Mouse (Mus musculus): Measurements from ENCODE around the gene Med10. TPM values are rescaled to one million over a fixed set of nuclear protein-coding genes. Genes with fewer than 3 reads are reported as not detected.

Gene Med10
- polyA plus RNA-seq (2012; fragmentation: generic; extraction: Trizol) = 73.5 TPM
- long read RNA-seq, experiment 1, transcript Med10-201 (4 exons, 913 nt) = major isoform, 74 of 79 reads
- long read RNA-seq, experiment 1, partial matches to known transcripts = 2 of 79 reads
- long read RNA-seq, experiment 1, other reads (novel, unspliced or antisense) = 3 of 79 reads
- long read RNA-seq, experiment 2, transcript Med10-201 (4 exons, 913 nt) = major isoform, 26 of 31 reads
- long read RNA-seq, experiment 2, partial matches to known transcripts = 0 of 31 reads
- long read RNA-seq, experiment 2, other reads (novel, unspliced or antisense) = 2 of 31 reads

- Histone ChIP-seq H3K79me2 (ENCODE audit: control insufficient read depth, insufficient read depth) (no peaks in the 10 kb centered on the region), H3K79me3 (ENCODE audit: low read depth) (no peaks in the 10 kb centered on the region), H3ac (ENCODE audit: control insufficient read depth, insufficient read length, low read depth) (no peak within 1 kb of the TSS), H3K36me3 (ENCODE audit: control insufficient read depth, insufficient read depth) (no peaks in the 10 kb centered on the region), H3K4me3 (ENCODE audit: insufficient read depth, poor library complexity, severe bottlenecking) (no peak within 1 kb of the TSS), H3K27me3 (ENCODE audit: control insufficient read depth, insufficient read depth, insufficient read length) (peaks cover 8% of the 10 kb centered on the region)
- TF ChIP-seq MYOG (IDR thresholded peaks at IDR 0.05; ENCODE audit: control insufficient read depth, extremely low read depth, insufficient read length) = no peak
- TF ChIP-seq CTCF (IDR thresholded peaks at IDR 0.05; ENCODE audit: control insufficient read depth, insufficient read depth, insufficient read length) = no peak
- no peak for TF ChIP-seq USF1 (IDR thresholded peaks at IDR 0.05; ENCODE audit: low read depth)
- TF ChIP-seq FOSL1 (IDR thresholded peaks at IDR 0.05; ENCODE audit: insufficient read depth, low read length, poor library complexity, severe bottlenecking) = no peak
- no peak for TF ChIP-seq MYOD1 (IDR thresholded peaks at IDR 0.05; ENCODE audit: control insufficient read depth, insufficient read length, low read depth)
- TF ChIP-seq MAX (IDR thresholded peaks at IDR 0.05) = no peak
- no peak for TF ChIP-seq CEBPB (IDR thresholded peaks at IDR 0.05; ENCODE audit: low read depth)
These were observed at the start of gene Med10 for GRCm38 (mm10) chr13:69802095-69802494. Gene Med10, plus strand, starts transcription at chr13:69802395.

- TF ChIP-seq CTCF (IDR thresholded peaks at IDR 0.05; ENCODE audit: control insufficient read depth, insufficient read depth, insufficient read length) = no peak
- no peak for TF ChIP-seq MAX (IDR thresholded peaks at IDR 0.05)
- TF ChIP-seq USF1 (IDR thresholded peaks at IDR 0.05; ENCODE audit: low read depth) = no peak
- no peak for TF ChIP-seq MYOD1 (IDR thresholded peaks at IDR 0.05; ENCODE audit: control insufficient read depth, insufficient read length, low read depth)
- no peak for TF ChIP-seq MYOG (IDR thresholded peaks at IDR 0.05; ENCODE audit: control insufficient read depth, extremely low read depth, insufficient read length)
- no peak for TF ChIP-seq FOSL1 (IDR thresholded peaks at IDR 0.05; ENCODE audit: insufficient read depth, low read length, poor library complexity, severe bottlenecking)
- TF ChIP-seq CEBPB (IDR thresholded peaks at IDR 0.05; ENCODE audit: low read depth) = no peak
- H3K4me3 ChIP-seq (ENCODE audit: insufficient read depth, poor library complexity, severe bottlenecking) = no peak overlapping the region
- no peaks in the 10 kb centered on the region for H3K79me2 ChIP-seq (ENCODE audit: control insufficient read depth, insufficient read depth)
- H3K27me3 ChIP-seq (ENCODE audit: control insufficient read depth, insufficient read depth, insufficient read length) = no peaks in the 10 kb centered on the region
- H3K79me3 ChIP-seq (ENCODE audit: low read depth) = no peaks in the 10 kb centered on the region
- no peak overlapping the region for H3ac ChIP-seq (ENCODE audit: control insufficient read depth, insufficient read length, low read depth)
- H3K36me3 ChIP-seq (ENCODE audit: control insufficient read depth, insufficient read depth) = no peaks in the 10 kb centered on the region
These were observed 49.3 kb upstream of the Med10 start for GRCm38 (mm10) chr13:69752875-69753274.

GRCm38 (mm10) chr13:69758979-69759378 is 43.2 kb upstream of the Med10 start:
- H3K79me3 ChIP-seq (ENCODE audit: low read depth) = no peaks in the 10 kb centered on the region
- H3ac ChIP-seq (ENCODE audit: control insufficient read depth, insufficient read length, low read depth) = no peak overlapping the region
- no peaks in the 10 kb centered on the region for H3K79me2 ChIP-seq (ENCODE audit: control insufficient read depth, insufficient read depth)
- no peak overlapping the region for H3K4me3 ChIP-seq (ENCODE audit: insufficient read depth, poor library complexity, severe bottlenecking)
- no peaks in the 10 kb centered on the region for H3K27me3 ChIP-seq (ENCODE audit: control insufficient read depth, insufficient read depth, insufficient read length)
- TF ChIP-seq MAX (IDR thresholded peaks at IDR 0.05) (no peak), CTCF (IDR thresholded peaks at IDR 0.05; ENCODE audit: control insufficient read depth, insufficient read depth, insufficient read length) (no peak), MYOG (IDR thresholded peaks at IDR 0.05; ENCODE audit: control insufficient read depth, extremely low read depth, insufficient read length) (no peak), FOSL1 (IDR thresholded peaks at IDR 0.05; ENCODE audit: insufficient read depth, low read length, poor library complexity, severe bottlenecking) (no peak), MYOD1 (IDR thresholded peaks at IDR 0.05; ENCODE audit: control insufficient read depth, insufficient read length, low read depth) (no peak), USF1 (IDR thresholded peaks at IDR 0.05; ENCODE audit: low read depth) (no peak), CEBPB (IDR thresholded peaks at IDR 0.05; ENCODE audit: low read depth) (no peak)
- H3K36me3 ChIP-seq (ENCODE audit: control insufficient read depth, insufficient read depth) = no peaks in the 10 kb centered on the region

- H3K4me3 ChIP-seq (ENCODE audit: insufficient read depth, poor library complexity, severe bottlenecking) = no peak overlapping the region
- TF ChIP-seq FOSL1 (IDR thresholded peaks at IDR 0.05; ENCODE audit: insufficient read depth, low read length, poor library complexity, severe bottlenecking) (no peak), MYOG (IDR thresholded peaks at IDR 0.05; ENCODE audit: control insufficient read depth, extremely low read depth, insufficient read length) (no peak), MAX (IDR thresholded peaks at IDR 0.05) (no peak), USF1 (IDR thresholded peaks at IDR 0.05; ENCODE audit: low read depth) (no peak), CEBPB (IDR thresholded peaks at IDR 0.05; ENCODE audit: low read depth) (no peak), CTCF (IDR thresholded peaks at IDR 0.05; ENCODE audit: control insufficient read depth, insufficient read depth, insufficient read length) (no peak), MYOD1 (IDR thresholded peaks at IDR 0.05; ENCODE audit: control insufficient read depth, insufficient read length, low read depth) (no peak)
- H3K79me2 ChIP-seq (ENCODE audit: control insufficient read depth, insufficient read depth) = no peaks in the 10 kb centered on the region
- no peaks in the 10 kb centered on the region for H3K79me3 ChIP-seq (ENCODE audit: low read depth)
- no peaks in the 10 kb centered on the region for H3K27me3 ChIP-seq (ENCODE audit: control insufficient read depth, insufficient read depth, insufficient read length)
- no peaks in the 10 kb centered on the region for H3K36me3 ChIP-seq (ENCODE audit: control insufficient read depth, insufficient read depth)
- no peak overlapping the region for H3ac ChIP-seq (ENCODE audit: control insufficient read depth, insufficient read length, low read depth)
These were observed 40.8 kb upstream of the Med10 start for GRCm38 (mm10) chr13:69761393-69761792.

- Histone ChIP-seq H3K36me3 (ENCODE audit: control insufficient read depth, insufficient read depth) (no peaks in the 10 kb centered on the region), H3K79me3 (ENCODE audit: low read depth) (no peaks in the 10 kb centered on the region), H3K4me3 (ENCODE audit: insufficient read depth, poor library complexity, severe bottlenecking) (no peak overlapping the region), H3K27me3 (ENCODE audit: control insufficient read depth, insufficient read depth, insufficient read length) (no peaks in the 10 kb centered on the region), H3ac (ENCODE audit: control insufficient read depth, insufficient read length, low read depth) (no peak overlapping the region), H3K79me2 (ENCODE audit: control insufficient read depth, insufficient read depth) (no peaks in the 10 kb centered on the region)
- TF ChIP-seq MAX (IDR thresholded peaks at IDR 0.05) (no peak), USF1 (IDR thresholded peaks at IDR 0.05; ENCODE audit: low read depth) (no peak), CEBPB (IDR thresholded peaks at IDR 0.05; ENCODE audit: low read depth) (no peak), MYOD1 (IDR thresholded peaks at IDR 0.05; ENCODE audit: control insufficient read depth, insufficient read length, low read depth) (no peak), MYOG (IDR thresholded peaks at IDR 0.05; ENCODE audit: control insufficient read depth, extremely low read depth, insufficient read length) (no peak), FOSL1 (IDR thresholded peaks at IDR 0.05; ENCODE audit: insufficient read depth, low read length, poor library complexity, severe bottlenecking) (no peak), CTCF (IDR thresholded peaks at IDR 0.05; ENCODE audit: control insufficient read depth, insufficient read depth, insufficient read length) (no peak)
These were observed 37.5 kb upstream of the Med10 start for GRCm38 (mm10) chr13:69764646-69765045.

All from C2C12 (cell line).